Mouse (Mus musculus): ENCODE results near the gene Col4a1. TPM values are rescaled to one million over a fixed set of nuclear protein-coding genes. Genes with fewer than 3 reads are reported as not detected.
A peak's percentile ranks its signal among the peaks of the same experiment; 100 is the strongest.

The Col4a1 gene
- polyA plus RNA-seq, 1 experiment from 2014 or later, result 289 TPM

DNA sequence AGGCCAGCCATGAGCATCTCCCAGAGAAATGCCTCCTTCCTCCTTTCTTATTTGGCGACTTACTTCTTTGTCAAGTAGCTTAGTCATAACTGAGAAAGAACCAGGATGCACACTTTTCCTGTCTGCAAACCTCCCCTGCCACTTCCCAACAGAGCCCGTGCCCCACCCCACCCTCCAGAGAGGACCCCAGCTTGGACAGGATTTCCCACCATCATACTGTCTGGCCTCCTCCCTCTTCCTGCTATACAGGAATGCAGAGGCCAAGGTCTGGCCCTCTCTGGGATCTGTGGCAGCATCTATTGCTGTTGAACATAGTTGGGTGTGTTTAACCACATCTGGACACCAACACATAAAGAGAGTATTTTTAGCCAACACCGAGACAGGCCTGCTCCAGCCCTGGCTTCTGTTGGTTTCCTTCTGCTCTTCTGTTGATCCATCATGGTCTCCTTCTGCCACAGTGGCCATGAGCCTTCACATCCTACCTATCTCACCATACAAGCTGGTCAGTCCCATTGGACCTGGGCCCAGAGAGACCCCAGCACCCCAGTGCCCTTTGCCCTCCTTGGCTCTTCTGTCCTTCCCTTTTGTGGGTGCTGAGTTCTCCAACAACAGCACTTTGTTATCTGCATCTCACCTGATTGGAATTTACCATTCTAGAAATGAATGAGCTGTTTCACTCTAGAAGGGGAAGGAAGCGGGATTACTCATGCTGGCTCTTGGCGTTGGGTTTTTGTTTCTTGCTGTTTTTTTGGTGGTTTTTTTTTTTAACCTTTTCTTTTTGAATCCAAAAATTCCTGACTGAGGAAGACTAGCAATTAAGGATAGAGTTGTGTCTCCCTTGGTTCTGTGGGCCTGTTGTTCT, 10.3 kb upstream of the Col4a1 start:
- no peak for DNase-seq (ENCODE audit: low spot score)
- Histone ChIP-seq H3K4me3 (ENCODE audit: low read depth, low read length) (no peak overlapping the region), H3K27me3 (replicated peaks; ENCODE audit: control insufficient read depth, insufficient read depth, low read length) (no peaks in the 10 kb centered on the region), H3K27ac (replicated peaks; ENCODE audit: low read depth, low read length) (no peak overlapping the region), H3K36me3 (ENCODE audit: control insufficient read depth, insufficient read depth, low read length) (no peaks in the 10 kb centered on the region), H3K4me1 (ENCODE audit: control insufficient read depth, insufficient read depth, low read length) (peaks cover 25% of the 10 kb centered on the region), H3K4me2 (ENCODE audit: low read depth, low read length) (no peak overlapping the region), H3K9me3 (ENCODE audit: control insufficient read depth, low read length) (no peaks in the 10 kb centered on the region), H3K9ac (ENCODE audit: low read depth, low read length) (no peak overlapping the region)
- no peak for ATAC-seq (ENCODE audit: low read depth)
- WGBS, result 82% methylated on average over 5 of the region's 5 CpGs

DNA sequence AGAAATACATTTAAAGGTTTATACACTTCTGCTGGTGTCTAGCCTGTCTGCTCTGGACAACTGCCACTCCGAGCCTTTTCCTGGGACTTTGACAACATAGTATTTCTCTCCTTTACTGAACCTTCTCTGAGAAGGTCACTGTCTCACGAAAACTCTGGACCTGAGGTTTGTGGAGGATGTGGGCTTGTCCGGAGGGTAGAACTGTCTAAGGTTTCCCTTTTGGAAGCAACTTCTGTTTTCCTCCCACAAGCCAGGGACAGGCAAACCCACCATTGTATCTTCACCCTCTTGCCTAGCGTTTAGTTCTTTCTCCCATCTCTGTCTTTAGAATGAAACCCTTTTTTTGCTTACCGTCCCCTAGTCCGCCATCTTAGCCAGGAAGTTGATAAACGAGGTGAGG, 9.2 kb upstream of the Col4a1 start:
- H3K9ac ChIP-seq (ENCODE audit: low read depth, low read length), result no peak overlapping the region
- 86% methylated on average over 7 of the region's 7 CpGs for WGBS

DNA sequence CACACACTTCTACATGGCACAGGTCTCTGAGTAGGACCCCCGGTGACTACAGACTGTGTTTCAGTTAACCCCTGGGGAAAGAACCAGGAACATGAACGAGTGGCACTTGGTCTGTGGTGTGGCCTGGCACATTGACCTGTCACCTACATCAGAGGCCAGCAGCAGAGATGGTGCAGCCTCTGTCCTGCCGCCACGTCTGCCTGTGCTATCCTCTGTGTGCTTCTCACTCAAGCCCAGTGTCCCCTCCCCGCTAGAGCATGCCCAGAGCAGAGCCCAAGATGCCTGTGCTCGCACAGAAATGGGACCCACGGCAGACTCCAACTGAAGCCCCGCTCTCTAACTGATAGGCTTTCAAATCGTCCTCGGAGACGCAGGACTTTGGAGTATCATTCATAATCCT, 6.8 kb upstream of the Col4a1 start:
- H3K36me3 ChIP-seq (ENCODE audit: control insufficient read depth, insufficient read depth, low read length), result no peaks in the 10 kb centered on the region
- no peak overlapping the region for H3K4me3 ChIP-seq (ENCODE audit: low read depth, low read length)
- no peak overlapping the region for H3K27ac ChIP-seq (replicated peaks; ENCODE audit: low read depth, low read length)
- peaks cover 7% of the 10 kb centered on the region; the same call in 1 of the 2 replicates for H3K4me1 ChIP-seq (ENCODE audit: control insufficient read depth, insufficient read depth, low read length)
- DNase-seq (ENCODE audit: low spot score) (no peak), ATAC-seq (ENCODE audit: low read depth) (no peak)
- H3K9ac ChIP-seq (ENCODE audit: low read depth, low read length), result no peak overlapping the region
- 89% methylated on average over 11 of the region's 11 CpGs for WGBS
- no peaks in the 10 kb centered on the region for H3K27me3 ChIP-seq (replicated peaks; ENCODE audit: control insufficient read depth, insufficient read depth, low read length)
- H3K4me2 ChIP-seq (ENCODE audit: low read depth, low read length), result no peak overlapping the region
- no peaks in the 10 kb centered on the region for H3K9me3 ChIP-seq (ENCODE audit: control insufficient read depth, low read length)

More for the DNA sequence above, 9.2 kb upstream of the Col4a1 start:
- no peak overlapping the region for H3K27ac ChIP-seq (replicated peaks; ENCODE audit: low read depth, low read length)
- H3K9me3 ChIP-seq (ENCODE audit: control insufficient read depth, low read length), result no peaks in the 10 kb centered on the region
- H3K4me3 ChIP-seq (ENCODE audit: low read depth, low read length), result no peak overlapping the region
- H3K36me3 ChIP-seq (ENCODE audit: control insufficient read depth, insufficient read depth, low read length), result no peaks in the 10 kb centered on the region
- ATAC-seq (ENCODE audit: low read depth) (no peak), DNase-seq (ENCODE audit: low spot score) (no peak)
- peaks cover 18% of the 10 kb centered on the region for H3K4me1 ChIP-seq (ENCODE audit: control insufficient read depth, insufficient read depth, low read length)
- no peak overlapping the region for H3K4me2 ChIP-seq (ENCODE audit: low read depth, low read length)
- no peaks in the 10 kb centered on the region for H3K27me3 ChIP-seq (replicated peaks; ENCODE audit: control insufficient read depth, insufficient read depth, low read length)

DNA sequence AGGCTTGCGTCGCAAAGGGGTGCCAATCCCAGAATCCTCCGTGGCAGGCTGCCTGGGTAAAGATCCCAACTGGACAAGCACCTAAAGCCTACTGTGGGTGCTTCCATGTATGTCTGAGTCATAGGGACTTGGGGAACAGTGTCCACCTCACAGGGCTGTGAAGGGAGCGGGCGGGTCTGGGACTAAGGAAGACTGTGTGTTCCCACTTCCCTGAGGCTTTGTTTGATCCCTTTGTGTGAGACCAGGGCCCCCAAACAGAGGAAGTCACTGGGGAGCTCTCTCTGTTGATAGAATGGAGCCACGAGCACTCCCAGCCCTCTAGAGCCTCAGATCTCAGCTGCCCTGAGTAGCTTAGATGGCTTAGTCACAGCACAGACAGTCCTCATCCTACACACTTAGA, 3.5 kb upstream of the Col4a1 start:
- 0 out of 2 replicates have a peak overlapping the region, but pooled peaks have one; percentile 0 for H3K4me2 ChIP-seq (ENCODE audit: low read depth, low read length)
- no peak for DNase-seq (ENCODE audit: low spot score)
- WGBS, result 85% methylated on average over 6 of the region's 6 CpGs
- H3K4me1 ChIP-seq (ENCODE audit: control insufficient read depth, insufficient read depth, low read length), result peaks cover 18% of the 10 kb centered on the region
- H3K9ac ChIP-seq (ENCODE audit: low read depth, low read length), result no peak overlapping the region
- no peak overlapping the region for H3K27ac ChIP-seq (replicated peaks; ENCODE audit: low read depth, low read length)
- no peak for ATAC-seq (ENCODE audit: low read depth)
- H3K4me3 ChIP-seq (ENCODE audit: low read depth, low read length), result no peak overlapping the region
- no peaks in the 10 kb centered on the region for H3K36me3 ChIP-seq (ENCODE audit: control insufficient read depth, insufficient read depth, low read length)
- H3K27me3 ChIP-seq (replicated peaks; ENCODE audit: control insufficient read depth, insufficient read depth, low read length), result no peaks in the 10 kb centered on the region
- no peaks in the 10 kb centered on the region for H3K9me3 ChIP-seq (ENCODE audit: control insufficient read depth, low read length)

DNA sequence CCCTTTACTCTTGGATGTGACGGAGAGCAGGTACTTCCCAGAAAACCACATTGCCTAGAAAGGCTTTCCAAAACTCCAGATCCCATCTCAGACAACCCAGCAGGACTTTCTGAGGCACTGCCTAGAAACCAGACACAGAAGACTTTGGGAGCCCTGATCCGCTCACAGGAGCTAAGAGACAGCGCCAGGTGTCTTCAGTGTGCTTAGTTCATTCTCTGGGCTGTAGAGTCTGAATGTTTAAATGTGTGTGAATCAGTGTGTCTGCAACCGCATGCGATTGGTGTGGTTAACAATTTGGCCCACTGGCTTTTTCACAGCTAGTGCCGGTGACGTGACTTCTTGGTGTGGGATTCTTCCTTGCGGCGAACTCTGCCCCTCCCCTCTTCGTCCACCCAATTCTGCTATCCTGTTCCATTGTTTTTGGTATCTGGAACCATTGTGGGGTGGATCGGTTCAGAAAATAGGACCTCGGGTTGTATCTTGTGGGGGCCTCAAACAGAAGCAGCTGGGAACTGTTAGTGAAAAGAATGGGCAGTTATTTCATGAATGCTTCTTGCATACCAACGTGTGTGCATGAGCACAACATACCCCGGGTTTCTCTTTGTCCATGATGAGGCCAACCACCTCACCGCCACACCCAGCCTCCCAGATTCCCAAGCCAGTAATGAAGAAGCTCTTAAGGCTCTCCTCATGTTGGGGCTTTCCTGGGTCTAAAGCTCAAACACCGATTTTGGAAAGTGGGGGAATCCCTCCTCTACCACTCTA, 2.7 kb upstream of the Col4a1 start:
- 72% methylated on average over 16 of the region's 16 CpGs for WGBS
- Histone ChIP-seq H3K4me3 (ENCODE audit: low read depth, low read length) (0 out of 2 replicates have a peak overlapping the region, but pooled peaks have one; percentile 82), H3K36me3 (ENCODE audit: control insufficient read depth, insufficient read depth, low read length) (no peaks in the 10 kb centered on the region), H3K9me3 (ENCODE audit: control insufficient read depth, low read length) (no peaks in the 10 kb centered on the region), H3K4me1 (ENCODE audit: control insufficient read depth, insufficient read depth, low read length) (peaks cover 18% of the 10 kb centered on the region), H3K27me3 (replicated peaks; ENCODE audit: control insufficient read depth, insufficient read depth, low read length) (no peaks in the 10 kb centered on the region), H3K4me2 (ENCODE audit: low read depth, low read length) (peak overlapping the region; percentile 92), H3K9ac (ENCODE audit: low read depth, low read length) (no peak overlapping the region), H3K27ac (replicated peaks; ENCODE audit: low read depth, low read length) (no peak overlapping the region)
- DNase-seq (ENCODE audit: low spot score) (no peak), ATAC-seq (ENCODE audit: low read depth) (no peak)

DNA sequence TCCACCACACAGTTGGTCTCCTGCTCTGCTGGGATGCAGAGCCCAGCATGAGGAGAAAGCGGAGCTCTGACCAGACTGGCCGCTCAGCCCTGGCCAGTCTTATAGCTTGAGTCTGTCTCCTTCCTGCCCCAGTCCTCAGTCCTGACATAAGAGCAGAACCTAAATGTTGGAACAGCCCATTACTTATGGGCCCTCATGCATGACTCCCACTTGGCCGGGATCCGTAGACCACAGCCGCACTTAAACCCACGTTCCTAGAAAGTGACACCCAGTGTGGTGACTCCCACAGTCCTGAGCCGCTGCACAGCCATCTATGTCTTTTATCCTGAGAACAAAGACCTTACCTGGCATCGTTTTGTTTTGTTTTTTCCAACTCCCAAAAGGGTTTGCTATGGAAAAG, 2.0 kb upstream of the Col4a1 start:
- Histone ChIP-seq H3K9me3 (ENCODE audit: control insufficient read depth, low read length) (no peaks in the 10 kb centered on the region), H3K9ac (ENCODE audit: low read depth, low read length) (peak overlapping the region; percentile 91; the same call in 1 of the 2 replicates), H3K27me3 (replicated peaks; ENCODE audit: control insufficient read depth, insufficient read depth, low read length) (no peaks in the 10 kb centered on the region), H3K27ac (replicated peaks; ENCODE audit: low read depth, low read length) (no peak overlapping the region), H3K4me3 (ENCODE audit: low read depth, low read length) (0 out of 2 replicates have a peak overlapping the region, but pooled peaks have one; percentile 82), H3K36me3 (ENCODE audit: control insufficient read depth, insufficient read depth, low read length) (no peaks in the 10 kb centered on the region), H3K4me2 (ENCODE audit: low read depth, low read length) (peak overlapping the region; percentile 92), H3K4me1 (ENCODE audit: control insufficient read depth, insufficient read depth, low read length) (peaks cover 18% of the 10 kb centered on the region)
- WGBS, result 81% methylated on average over 8 of the region's 8 CpGs
- ATAC-seq (ENCODE audit: low read depth) (no peak), DNase-seq (ENCODE audit: low spot score) (no peak)

DNA sequence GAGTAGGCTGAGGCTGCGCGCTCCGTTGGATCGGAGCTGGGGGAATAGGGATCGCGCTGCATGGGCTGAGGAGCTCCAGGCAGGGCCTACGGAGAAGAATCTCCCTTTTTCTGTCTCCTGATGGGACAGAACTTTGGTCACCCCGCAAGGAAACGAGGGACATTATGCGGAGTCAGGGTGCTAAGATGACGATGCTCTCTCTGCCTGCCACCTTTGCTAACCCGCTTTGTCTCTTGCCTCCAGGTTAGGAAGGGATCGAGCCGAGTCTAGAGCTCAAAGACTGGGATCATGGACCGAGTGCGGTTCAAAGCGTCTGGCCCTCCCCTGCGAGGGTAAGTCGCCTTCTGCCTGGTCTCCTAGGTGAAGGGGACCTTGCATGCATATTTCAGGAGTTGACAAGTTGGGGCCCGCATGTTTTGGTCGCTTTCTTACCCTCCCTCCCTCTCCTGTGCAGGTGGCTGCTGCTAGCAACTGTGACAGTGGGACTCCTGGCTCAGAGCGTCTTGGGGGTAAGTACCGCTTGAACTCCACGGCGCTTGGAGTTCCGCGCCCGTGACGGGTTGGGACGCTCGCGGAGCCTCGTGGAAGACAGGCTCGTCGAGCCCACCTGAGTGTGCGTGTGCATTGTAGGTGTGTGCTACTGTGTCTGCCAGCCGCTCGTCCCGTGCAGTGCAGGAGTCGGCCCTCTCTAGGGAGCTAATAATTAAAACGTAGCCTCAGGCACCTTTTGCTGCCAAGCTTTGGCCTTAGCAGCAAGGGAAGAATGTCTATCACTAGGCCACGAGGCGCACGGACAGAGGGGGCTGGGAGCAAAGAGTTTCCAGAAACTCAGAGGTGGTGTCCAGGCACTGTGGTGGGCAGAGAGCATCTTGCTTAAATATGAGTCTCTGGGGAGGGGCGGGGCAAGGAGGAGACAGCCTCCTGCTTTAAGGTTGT, 818 bp upstream of the Col4a1 start:
- Histone ChIP-seq H3K36me3 (ENCODE audit: control insufficient read depth, insufficient read depth, low read length) (no peaks in the 10 kb centered on the region), H3K4me3 (ENCODE audit: low read depth, low read length) (peak overlapping the region; percentile 82), H3K27me3 (replicated peaks; ENCODE audit: control insufficient read depth, insufficient read depth, low read length) (no peaks in the 10 kb centered on the region), H3K9ac (ENCODE audit: low read depth, low read length) (peak overlapping the region; percentile 91), H3K9me3 (ENCODE audit: control insufficient read depth, low read length) (no peaks in the 10 kb centered on the region), H3K27ac (replicated peaks; ENCODE audit: low read depth, low read length) (peak overlapping the region; percentile 88), H3K4me2 (ENCODE audit: low read depth, low read length) (peak overlapping the region; percentile 92), H3K4me1 (ENCODE audit: control insufficient read depth, insufficient read depth, low read length) (peaks cover 18% of the 10 kb centered on the region)
- ATAC-seq (ENCODE audit: low read depth) (peak; percentile 21; the same call in 1 of the 2 replicates), DNase-seq (ENCODE audit: low spot score) (peak; percentile 36)
- 3% methylated on average over 38 of the region's 45 CpGs for WGBS
